Mouse (Mus musculus): Measurements from ENCODE around the gene E2f2. TPM values are rescaled to one million over a fixed set of nuclear protein-coding genes. Genes with fewer than 3 reads are reported as not detected.

Gene E2f2
- polyA plus RNA-seq, 1 experiment from 2014 or later, result 5.8 TPM

DNA sequence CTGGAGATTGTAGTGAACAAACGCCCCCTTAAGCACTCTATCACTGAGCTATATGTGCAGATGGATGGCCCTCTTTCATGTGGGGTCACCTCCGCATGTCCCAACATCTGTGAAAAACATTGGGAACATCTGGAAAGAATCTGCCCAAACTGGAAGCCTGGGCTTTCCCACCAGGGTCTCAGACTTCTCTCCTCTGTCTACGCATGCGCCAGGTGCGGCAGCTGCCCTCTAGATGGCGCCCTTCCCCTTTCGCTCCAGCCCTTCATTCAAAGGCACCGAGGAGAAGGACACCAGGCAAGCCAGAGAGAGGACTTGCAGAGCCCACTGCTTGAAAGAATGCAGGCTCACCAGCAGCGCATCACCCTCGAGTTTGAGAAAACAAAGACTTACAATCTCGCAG, 8.7 kb upstream of the E2f2 start:
- H3K9ac ChIP-seq (ENCODE audit: low read depth, low read length), result no peak overlapping the region
- H3K4me2 ChIP-seq, result no peak overlapping the region
- no peak overlapping the region for H3K4me3 ChIP-seq (ENCODE audit: low read depth, low read length)
- H3K27ac ChIP-seq (ENCODE audit: low read depth, low read length), result no peak overlapping the region
- H3K9me3 ChIP-seq (replicated peaks; ENCODE audit: control insufficient read depth, low read length), result no peaks in the 10 kb centered on the region
- no peaks in the 10 kb centered on the region for H3K36me3 ChIP-seq (ENCODE audit: control insufficient read depth, insufficient read depth, low read length)
- 0 out of 2 replicates have a peak, but pooled peaks have one; percentile 16 for ATAC-seq (replicated peaks; ENCODE audit: insufficient number of reproducible peaks, low FRiP score, low TSS enrichment)
- WGBS (ENCODE audit: insufficient replicate concordance), result 1% methylated on average over 11 of the region's 11 CpGs
- no peaks in the 10 kb centered on the region for H3K27me3 ChIP-seq (ENCODE audit: control insufficient read depth, insufficient read depth, low read length)
- no peaks in the 10 kb centered on the region for H3K4me1 ChIP-seq (ENCODE audit: control insufficient read depth, insufficient read depth, low read length)

DNA sequence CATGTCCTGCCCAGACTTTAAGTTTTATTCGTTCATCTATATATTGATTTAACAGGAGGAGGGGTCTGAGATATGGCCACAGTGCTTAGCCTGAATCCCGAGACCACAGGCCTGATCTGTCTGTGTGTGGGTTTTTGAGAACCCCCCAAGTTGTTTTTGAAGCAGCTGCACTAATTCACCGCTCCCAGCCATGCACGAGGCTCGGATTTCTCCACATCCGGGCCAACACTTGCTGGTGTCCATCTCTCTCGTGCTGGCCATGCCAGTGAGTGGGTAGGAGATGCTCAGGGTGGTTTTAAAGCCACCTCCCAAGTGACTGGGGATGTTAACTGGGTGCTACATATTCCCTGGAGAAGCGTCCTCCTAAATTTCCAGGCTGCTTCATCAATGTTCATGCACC, 7.2 kb upstream of the E2f2 start:
- no peak overlapping the region for H3K9ac ChIP-seq (ENCODE audit: low read depth, low read length)
- 88% methylated on average over 8 of the region's 8 CpGs for WGBS (ENCODE audit: insufficient replicate concordance)
- H3K4me3 ChIP-seq (ENCODE audit: low read depth, low read length), result no peak overlapping the region
- H3K4me1 ChIP-seq (ENCODE audit: control insufficient read depth, insufficient read depth, low read length), result no peaks in the 10 kb centered on the region
- no peak overlapping the region for H3K4me2 ChIP-seq
- no peaks in the 10 kb centered on the region for H3K9me3 ChIP-seq (replicated peaks; ENCODE audit: control insufficient read depth, low read length)
- H3K36me3 ChIP-seq (ENCODE audit: control insufficient read depth, insufficient read depth, low read length), result no peaks in the 10 kb centered on the region
- H3K27me3 ChIP-seq (ENCODE audit: control insufficient read depth, insufficient read depth, low read length), result no peaks in the 10 kb centered on the region
- no peak overlapping the region for H3K27ac ChIP-seq (ENCODE audit: low read depth, low read length)
- no peak for ATAC-seq (replicated peaks; ENCODE audit: insufficient number of reproducible peaks, low FRiP score, low TSS enrichment)

DNA sequence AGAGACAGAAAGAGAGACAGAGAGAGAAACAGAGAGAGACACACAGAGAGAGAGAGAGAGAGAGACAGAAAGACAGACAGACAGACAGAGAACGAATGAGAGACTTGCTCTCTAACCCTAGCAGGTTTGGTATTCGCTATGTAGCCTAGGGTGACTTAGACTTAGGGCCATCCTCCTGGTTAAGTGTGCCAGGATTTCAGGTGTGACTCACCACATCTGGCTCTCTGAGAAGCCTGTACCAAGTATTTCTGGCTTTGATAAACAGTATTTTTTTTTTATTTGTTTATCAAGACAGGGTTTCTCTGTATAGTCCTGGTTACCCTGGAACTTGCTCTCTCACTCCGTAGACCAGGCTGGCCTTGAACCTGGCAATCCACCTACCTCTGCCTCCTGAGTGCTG, 4.5 kb upstream of the E2f2 start:
- Histone ChIP-seq H3K4me1 (ENCODE audit: control insufficient read depth, insufficient read depth, low read length) (no peaks in the 10 kb centered on the region), H3K4me2 (no peak overlapping the region), H3K9me3 (replicated peaks; ENCODE audit: control insufficient read depth, low read length) (no peaks in the 10 kb centered on the region), H3K4me3 (ENCODE audit: low read depth, low read length) (no peak overlapping the region), H3K27ac (ENCODE audit: low read depth, low read length) (no peak overlapping the region), H3K9ac (ENCODE audit: low read depth, low read length) (no peak overlapping the region), H3K27me3 (ENCODE audit: control insufficient read depth, insufficient read depth, low read length) (no peaks in the 10 kb centered on the region), H3K36me3 (ENCODE audit: control insufficient read depth, insufficient read depth, low read length) (no peaks in the 10 kb centered on the region)
- 73% methylated on average over 3 of the region's 3 CpGs for WGBS (ENCODE audit: insufficient replicate concordance)
- ATAC-seq (replicated peaks; ENCODE audit: insufficient number of reproducible peaks, low FRiP score, low TSS enrichment), result no peak

DNA sequence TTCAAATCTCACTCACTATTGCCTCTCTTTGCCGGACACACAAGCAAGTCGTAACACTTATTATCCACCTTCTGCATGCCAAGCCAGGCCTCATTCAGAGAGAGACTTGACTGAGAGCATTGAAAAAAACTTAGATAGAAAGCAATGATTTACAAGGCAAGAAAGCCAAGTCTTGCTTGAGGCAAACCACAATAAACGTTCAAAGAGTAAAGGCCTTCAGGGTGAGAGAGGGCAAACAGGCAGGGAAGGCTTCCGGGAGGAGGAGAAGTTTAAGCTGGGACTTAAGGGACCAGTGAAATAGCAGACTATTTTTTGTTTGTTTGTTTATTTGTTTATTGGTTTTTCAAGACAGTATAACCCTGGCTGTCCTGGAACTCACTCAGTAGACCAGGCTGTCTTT, 1.8 kb upstream of the E2f2 start:
- WGBS (ENCODE audit: insufficient replicate concordance), result 85% methylated on average over 4 of the region's 4 CpGs

DNA sequence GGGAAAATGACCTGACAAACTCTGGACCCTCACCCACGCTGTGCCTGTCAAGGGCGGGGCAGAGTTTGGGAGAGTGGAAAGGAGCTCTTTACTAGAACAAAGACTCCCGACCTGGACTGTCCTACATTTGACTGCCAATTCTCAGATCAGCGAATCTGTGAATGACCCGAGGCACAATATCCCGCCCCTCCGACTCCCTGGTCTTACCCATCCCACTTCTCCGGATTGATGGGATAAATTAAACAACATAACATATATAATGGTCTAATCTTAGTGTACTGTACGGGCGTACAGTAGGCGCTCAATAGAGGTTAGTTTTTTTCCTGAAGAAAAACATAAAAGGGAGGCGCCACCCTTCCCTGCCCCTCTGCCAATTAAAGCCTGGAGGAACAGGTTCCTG, 739 bp upstream of the E2f2 start:
- Histone ChIP-seq H3K27ac (ENCODE audit: low read depth, low read length) (no peak overlapping the region), H3K9ac (ENCODE audit: low read depth, low read length) (peak overlapping the region; percentile 82), H3K9me3 (replicated peaks; ENCODE audit: control insufficient read depth, low read length) (no peaks in the 10 kb centered on the region), H3K4me3 (ENCODE audit: low read depth, low read length) (peak overlapping the region; percentile 60), H3K36me3 (ENCODE audit: control insufficient read depth, insufficient read depth, low read length) (no peaks in the 10 kb centered on the region), H3K4me2 (peak overlapping the region; percentile 95), H3K27me3 (ENCODE audit: control insufficient read depth, insufficient read depth, low read length) (no peaks in the 10 kb centered on the region), H3K4me1 (ENCODE audit: control insufficient read depth, insufficient read depth, low read length) (peaks cover 24% of the 10 kb centered on the region)
- 22% methylated on average over 12 of the region's 12 CpGs for WGBS (ENCODE audit: insufficient replicate concordance)
- no peak for ATAC-seq (replicated peaks; ENCODE audit: insufficient number of reproducible peaks, low FRiP score, low TSS enrichment)

More for the DNA sequence above, 1.8 kb upstream of the E2f2 start:
- no peaks in the 10 kb centered on the region for H3K27me3 ChIP-seq (ENCODE audit: control insufficient read depth, insufficient read depth, low read length)
- H3K9me3 ChIP-seq (replicated peaks; ENCODE audit: control insufficient read depth, low read length), result no peaks in the 10 kb centered on the region
- H3K36me3 ChIP-seq (ENCODE audit: control insufficient read depth, insufficient read depth, low read length), result no peaks in the 10 kb centered on the region
- no peak overlapping the region for H3K9ac ChIP-seq (ENCODE audit: low read depth, low read length)
- no peak for ATAC-seq (replicated peaks; ENCODE audit: insufficient number of reproducible peaks, low FRiP score, low TSS enrichment)
- H3K4me1 ChIP-seq (ENCODE audit: control insufficient read depth, insufficient read depth, low read length), result peaks cover 19% of the 10 kb centered on the region; the same call in 1 of the 2 replicates
- no peak overlapping the region for H3K4me3 ChIP-seq (ENCODE audit: low read depth, low read length)
- no peak overlapping the region for H3K4me2 ChIP-seq
- H3K27ac ChIP-seq (ENCODE audit: low read depth, low read length), result no peak overlapping the region

DNA sequence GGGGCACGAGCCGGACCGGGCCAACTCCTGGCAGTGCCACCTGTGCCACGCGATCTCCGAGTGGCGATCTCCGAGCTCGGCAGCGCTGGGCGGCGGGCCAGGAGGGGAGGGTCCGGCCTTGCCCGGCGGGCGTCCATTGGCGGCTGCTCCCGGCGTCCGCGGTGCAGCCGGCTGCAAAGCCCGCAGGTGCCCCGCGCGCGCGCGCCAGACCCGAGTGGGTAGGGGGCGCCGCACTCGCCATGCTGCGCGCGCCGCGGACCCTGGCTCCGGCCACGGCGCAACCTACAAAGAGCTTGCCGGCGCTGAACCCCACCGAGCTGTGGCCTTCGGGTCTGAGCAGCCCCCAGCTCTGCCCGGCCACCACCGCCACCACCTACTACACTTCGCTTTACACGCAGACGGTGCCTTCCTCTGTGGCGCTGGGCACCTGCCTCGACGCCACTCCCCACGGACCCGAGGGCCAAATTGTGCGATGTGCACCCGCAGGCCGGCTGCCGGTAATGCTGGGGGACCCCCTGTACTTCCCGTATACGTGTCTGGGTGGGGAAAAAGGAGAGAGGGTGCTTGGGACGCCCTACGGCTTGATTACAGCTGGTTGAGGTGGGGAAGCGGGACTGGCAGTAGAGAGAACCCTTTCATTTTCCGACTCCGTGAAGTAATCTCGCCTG, 482 bp downstream of the E2f2 start:
- Histone ChIP-seq H3K9me3 (replicated peaks; ENCODE audit: control insufficient read depth, low read length) (no peaks in the 10 kb centered on the region), H3K36me3 (ENCODE audit: control insufficient read depth, insufficient read depth, low read length) (no peaks in the 10 kb centered on the region), H3K4me2 (peak overlapping the region; percentile 95), H3K4me3 (ENCODE audit: low read depth, low read length) (peak overlapping the region; percentile 60), H3K4me1 (ENCODE audit: control insufficient read depth, insufficient read depth, low read length) (peaks cover 35% of the 10 kb centered on the region), H3K9ac (ENCODE audit: low read depth, low read length) (peak overlapping the region; percentile 83), H3K27ac (ENCODE audit: low read depth, low read length) (peak overlapping the region; percentile 62), H3K27me3 (ENCODE audit: control insufficient read depth, insufficient read depth, low read length) (no peaks in the 10 kb centered on the region)
- ATAC-seq (replicated peaks; ENCODE audit: insufficient number of reproducible peaks, low FRiP score, low TSS enrichment), result peak; percentile 25; the same call in 1 of the 2 replicates
- whole genome bisulfite sequencing (ENCODE audit: insufficient replicate concordance), result 1% methylated on average over 60 of the region's 67 CpGs

DNA sequence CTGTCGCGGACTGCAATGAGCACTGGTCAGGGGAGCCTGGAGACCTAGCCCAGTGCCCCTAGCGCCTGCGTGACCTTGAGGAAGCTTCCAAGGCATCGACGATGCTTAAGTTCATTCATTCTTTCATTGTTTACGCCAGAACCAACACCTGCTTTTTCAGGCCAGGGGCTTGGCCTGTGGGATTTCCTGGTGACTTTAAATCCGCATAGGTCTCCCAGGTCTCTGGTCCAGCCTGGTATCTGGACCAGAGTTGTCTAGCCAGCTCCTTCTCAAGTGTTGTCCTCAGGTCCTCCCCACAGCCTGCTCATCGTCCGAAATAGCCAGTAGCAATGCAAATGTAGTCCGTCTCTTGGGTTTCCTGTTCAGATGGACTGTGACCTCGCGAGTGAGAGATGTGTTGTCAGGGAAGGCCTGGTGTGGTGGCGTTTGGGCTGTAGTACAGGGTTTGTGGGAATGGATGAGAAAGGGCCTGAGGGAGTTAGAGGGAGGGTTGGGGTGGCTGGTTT, 1.1 kb downstream of the E2f2 start:
- peak overlapping the region; percentile 62; the same call in 1 of the 2 replicates for H3K27ac ChIP-seq (ENCODE audit: low read depth, low read length)
- H3K27me3 ChIP-seq (ENCODE audit: control insufficient read depth, insufficient read depth, low read length), result no peaks in the 10 kb centered on the region
- H3K4me3 ChIP-seq (ENCODE audit: low read depth, low read length), result peak overlapping the region; percentile 60
- no peaks in the 10 kb centered on the region for H3K36me3 ChIP-seq (ENCODE audit: control insufficient read depth, insufficient read depth, low read length)
- peak overlapping the region; percentile 95 for H3K4me2 ChIP-seq
- H3K9me3 ChIP-seq (replicated peaks; ENCODE audit: control insufficient read depth, low read length), result no peaks in the 10 kb centered on the region
- WGBS (ENCODE audit: insufficient replicate concordance), result 6% methylated on average over 14 of the region's 14 CpGs
- no peak for ATAC-seq (replicated peaks; ENCODE audit: insufficient number of reproducible peaks, low FRiP score, low TSS enrichment)
- peaks cover 41% of the 10 kb centered on the region for H3K4me1 ChIP-seq (ENCODE audit: control insufficient read depth, insufficient read depth, low read length)
- peak overlapping the region; percentile 83 for H3K9ac ChIP-seq (ENCODE audit: low read depth, low read length)

DNA sequence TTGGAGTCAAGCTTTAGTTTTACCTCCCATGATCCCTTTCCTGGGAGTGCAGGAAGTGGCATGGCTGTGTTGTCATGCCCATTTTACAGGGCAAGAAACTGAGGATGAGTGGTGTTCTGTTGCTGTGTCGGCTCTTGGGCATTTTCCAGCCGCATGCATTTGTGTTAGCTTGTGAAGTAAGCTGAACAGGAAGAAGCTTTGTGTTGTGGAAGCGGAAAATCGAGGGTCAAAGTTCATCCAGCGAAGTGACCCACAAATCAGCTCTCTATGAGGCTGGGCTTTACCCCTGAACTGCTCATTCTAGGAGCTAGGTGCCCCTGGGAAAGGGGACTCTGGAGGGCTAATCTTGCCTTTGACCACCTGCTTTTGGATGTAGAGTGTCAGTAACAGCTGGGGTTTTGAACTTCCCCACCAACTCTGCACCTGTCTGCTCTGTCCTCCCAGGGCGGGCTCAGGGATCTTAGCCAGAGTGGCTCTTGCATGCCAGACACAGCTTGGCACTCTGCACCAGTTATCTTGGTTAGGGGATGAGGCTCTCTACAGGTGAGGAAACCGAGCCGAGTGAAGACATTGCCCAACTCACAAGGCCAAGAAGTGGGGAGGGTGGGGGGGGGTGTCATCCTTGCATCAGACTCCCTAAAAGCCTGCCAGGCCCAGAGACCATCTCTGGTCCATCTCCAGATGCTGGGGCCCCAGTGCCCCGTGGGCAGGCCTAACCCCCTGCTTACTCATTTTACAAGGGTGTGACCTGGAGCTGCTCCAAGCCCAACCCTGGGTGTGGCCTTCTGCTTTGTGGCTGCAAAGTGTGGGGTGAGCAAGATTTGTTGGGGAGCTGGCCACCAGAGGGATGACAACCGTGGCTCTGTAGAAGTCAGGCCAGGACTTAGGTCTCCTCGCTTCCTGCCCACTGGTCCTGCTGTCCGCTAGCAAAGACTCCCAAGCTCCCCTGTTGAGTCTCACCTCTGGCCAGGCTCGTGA, 2.3 kb downstream of the E2f2 start:
- Histone ChIP-seq H3K4me2 (peak overlapping the region; percentile 95), H3K9me3 (replicated peaks; ENCODE audit: control insufficient read depth, low read length) (no peaks in the 10 kb centered on the region), H3K4me1 (ENCODE audit: control insufficient read depth, insufficient read depth, low read length) (peaks cover 46% of the 10 kb centered on the region), H3K27ac (ENCODE audit: low read depth, low read length) (peak overlapping the region; percentile 62), H3K4me3 (ENCODE audit: low read depth, low read length) (peak overlapping the region; percentile 60), H3K36me3 (ENCODE audit: control insufficient read depth, insufficient read depth, low read length) (no peaks in the 10 kb centered on the region), H3K27me3 (ENCODE audit: control insufficient read depth, insufficient read depth, low read length) (no peaks in the 10 kb centered on the region), H3K9ac (ENCODE audit: low read depth, low read length) (peak overlapping the region; percentile 83; the same call in 1 of the 2 replicates)
- 73% methylated on average over 13 of the region's 13 CpGs for WGBS (ENCODE audit: insufficient replicate concordance)
- ATAC-seq (replicated peaks; ENCODE audit: insufficient number of reproducible peaks, low FRiP score, low TSS enrichment), result peak; percentile 77
